Mouse (Mus musculus): ENCODE results near the gene Tbc1d25.

DNA sequence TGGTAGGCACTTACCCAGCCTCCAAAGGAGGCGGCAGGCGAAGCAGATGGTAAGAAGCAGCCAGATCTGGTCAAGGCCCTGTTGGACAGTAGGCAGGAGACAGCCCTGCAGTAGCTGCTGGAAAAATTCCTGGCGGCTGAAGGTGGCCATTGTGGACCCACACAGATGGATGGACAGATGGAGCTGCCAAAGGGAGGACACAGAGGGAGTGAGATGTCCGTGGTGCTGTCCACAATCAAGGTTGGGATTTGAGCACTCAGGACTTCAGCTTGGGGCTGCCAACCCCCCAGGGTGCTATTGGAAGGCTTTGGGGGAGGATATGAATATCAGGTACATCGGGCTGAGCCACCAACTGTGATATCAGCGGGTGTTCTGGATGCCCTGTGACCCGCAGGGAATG, 29.6 kb upstream of the Tbc1d25 start:
- TF ChIP-seq GATA1 (IDR thresholded peaks at IDR 0.05; ENCODE audit: borderline replicate concordance, low read length) (no peak), FLI1 (IDR thresholded peaks at IDR 0.05; ENCODE audit: low read length) (no peak)
